Mouse (Mus musculus) B cell, adult (primary cell): ENCODE measurements around the gene Cpox. TPM values are rescaled to one million over a fixed set of nuclear protein-coding genes. Genes with fewer than 3 reads are reported as not detected.

Experiments used
- total RNA-seq: library from RNA; stranded (reverse); gene quantifications from 4 replicates; pipeline ENCODE4 v1.2.4, GENCODE M21; 2023; ENCODE audit not compliant: inconsistent age

Cpox gene
- total RNA-seq: 9.4 to 13.2 TPM (median 12.9 TPM) in 4 replicates

GRCm38 (mm10) chr16:58669917-58670630 lies at the start of gene Cpox:
Gene Cpox (plus strand): TSS chr16:58670292.

DNA sequence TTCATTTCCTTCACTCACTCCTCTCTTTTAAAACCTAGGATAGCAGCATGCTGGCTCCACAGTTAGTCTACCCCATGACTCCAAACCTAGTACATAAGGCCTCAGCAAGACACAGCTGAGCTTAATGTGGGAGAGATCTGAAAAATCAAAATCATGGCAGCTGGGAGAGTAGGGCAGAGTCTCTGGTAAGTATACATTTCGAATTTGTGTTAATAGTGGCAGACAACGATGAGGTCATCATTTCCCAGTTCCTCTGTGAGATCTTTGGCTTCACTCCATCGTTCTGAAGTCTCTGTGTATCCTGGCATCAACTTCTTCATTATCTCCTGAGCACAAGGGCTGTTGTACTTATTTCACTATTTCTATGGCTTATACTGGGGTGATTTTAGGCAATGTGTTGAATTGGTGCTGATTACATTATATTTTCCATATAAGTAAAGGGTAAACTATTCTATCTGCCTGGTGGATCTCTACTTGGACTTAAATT lies 31.4 kb upstream of the Cpox start, which contains the start of gene E330017A01Rik:
E330017A01Rik (minus strand) TSS at position 51 of the 487 bp plus-strand sequence.

DNA sequence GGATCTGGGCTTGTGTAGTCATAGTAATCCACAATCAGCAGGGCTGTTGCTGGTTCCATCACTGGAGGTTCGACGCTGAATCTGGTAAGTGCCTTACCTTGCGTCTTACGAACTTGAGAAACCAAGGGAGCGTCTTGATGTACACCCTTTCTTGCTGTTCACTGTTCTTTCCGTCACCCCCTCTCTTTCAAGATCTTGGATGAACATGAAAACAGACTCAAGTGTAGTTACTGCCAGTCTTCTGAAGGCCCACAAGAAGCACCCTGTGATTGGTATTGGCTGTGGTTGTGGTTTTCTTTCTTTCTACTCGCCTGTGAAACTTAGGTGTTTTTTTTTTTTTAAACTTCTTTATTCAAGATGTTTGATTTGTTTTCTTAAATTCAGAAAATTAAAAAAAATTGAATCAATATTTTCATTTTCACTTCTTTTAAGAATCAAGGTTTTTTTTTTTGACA lies 48.6 kb downstream of the Cpox start, which contains the start of gene Gpr15:
Gpr15 (minus strand) TSS at position 405 of the 455 bp plus-strand sequence.

GRCm38 (mm10) chr16:58727477-58728131 lies 57.5 kb downstream of the Cpox start, which contains the start of gene Cldnd1:
Gene Cldnd1 (plus strand): TSS chr16:58727910.

DNA sequence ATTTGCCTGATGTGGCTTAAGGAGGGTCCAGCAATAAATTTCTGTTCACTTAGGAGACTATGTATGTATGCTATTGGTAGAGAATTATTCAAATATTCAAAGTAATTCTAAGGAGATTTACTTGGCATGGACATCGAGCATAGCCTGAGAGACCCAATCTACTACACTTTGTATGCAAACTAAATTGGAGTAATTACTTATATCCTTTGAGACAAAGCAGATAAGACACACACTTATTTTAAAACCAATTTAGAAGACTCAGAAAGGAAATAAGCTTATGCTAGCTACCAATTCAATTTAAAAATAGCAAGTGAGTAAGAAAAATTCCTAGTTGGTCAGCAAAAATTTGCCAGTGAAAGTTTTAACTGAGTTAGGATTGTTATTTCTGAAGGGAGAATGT lies 93.0 kb downstream of the Cpox start, which contains the start of gene Olfr172:
Olfr172 (minus strand) TSS at position 101 of the 400 bp plus-strand sequence.

Other genes starting within 250 kb of the Cpox start
- gene St3gal6, start 146.0 kb upstream of the Cpox start, total RNA-seq: 76.6 to 95.6 TPM (median 83.2 TPM) in 4 replicates
- not detected in 4 replicates for gene Gm813, start 53.3 kb upstream of the Cpox start, total RNA-seq
- gene E330017A01Rik, start 31.6 kb upstream of the Cpox start, total RNA-seq: not detected in 4 replicates
- not detected in 4 replicates for gene Gpr15, start 48.8 kb downstream of the Cpox start, total RNA-seq
- gene Cldnd1, start 57.6 kb downstream of the Cpox start, total RNA-seq: 43.8 to 58.0 TPM (median 51.3 TPM) in 4 replicates
- not detected in 4 replicates for gene Olfr172, start 92.9 kb downstream of the Cpox start, total RNA-seq
- not detected in 4 replicates for gene Olfr173, start 130.0 kb downstream of the Cpox start, total RNA-seq
- not detected in 4 replicates for gene Olfr175-ps1, start 156.5 kb downstream of the Cpox start, total RNA-seq
- not detected in 4 replicates for gene Olfr177, start 204.5 kb downstream of the Cpox start, total RNA-seq
- not detected in 4 replicates for gene Olfr178, start 221.8 kb downstream of the Cpox start, total RNA-seq